ENCODE assay signal across 8 mouse cellular contexts in genomic region chr15:30646501-30647431, GRCm38 (mm10).
DNase-seq lines count a peak whose midpoint lies in the region; ATAC-seq and TF ChIP-seq lines count a peak whose summit lies in the region.

No protein-coding gene starts in this region.

- no peaks in the 10 kb centered on the region for H3K36me3 ChIP-seq in ES-E14 (ENCODE audit: control insufficient read depth, insufficient read depth, low read length, poor library complexity, severe bottlenecking)
- no peaks in the 10 kb centered on the region for H3K36me3 ChIP-seq in embryonic facial prominence, embryonic 10.5 days (replicated peaks)
- peaks cover 4% of the 10 kb centered on the region; the same call in 1 of the 2 replicates for H3K36me3 ChIP-seq in hindbrain, embryonic 13.5 days
- no peaks in the 10 kb centered on the region for H3K36me3 ChIP-seq in liver, embryonic 12.5 days
- no peaks in the 10 kb centered on the region for H3K36me3 ChIP-seq in myocyte (ENCODE audit: control insufficient read depth, insufficient read depth)

- no peaks in the 10 kb centered on the region for H3K9me3 ChIP-seq in ES-E14 (ENCODE audit: control insufficient read depth, insufficient read depth, low read depth, low read length)
- no peaks in the 10 kb centered on the region for H3K9me3 ChIP-seq in embryonic facial prominence, embryonic 10.5 days
- H3K9me3 ChIP-seq in hindbrain, embryonic 13.5 days, result no peaks in the 10 kb centered on the region; the same call in 1 of the 2 replicates
- no peaks in the 10 kb centered on the region for H3K9me3 ChIP-seq in liver, embryonic 12.5 days (replicated peaks)

- intact Hi-C loops in gastrocnemius, adult 2 months (cut with DNase I), result no loop called here

- no peak for TF ChIP-seq CTCF in gastrocnemius, adult 2 months (IDR thresholded peaks at IDR 0.05)

- peak; percentile 70 for ATAC-seq in hindbrain, embryonic 13.5 days (ENCODE audit: low FRiP score)
- ATAC-seq in liver, embryonic 12.5 days, result no peak

- peak overlapping the region; percentile 50 for H3K4me3 ChIP-seq in gastrocnemius, adult 2 months
- H3K4me3 ChIP-seq in ES-E14 (ENCODE audit: insufficient read depth in 1 of 2, low read depth in 1 of 2, low read length in 2 of 2, poor library complexity in 1 of 2, severe bottlenecking in 1 of 2) (peak overlapping the region; percentile 62 to 67), myocyte (no peak overlapping the region)
- peak overlapping the region; percentile 71 for H3K4me3 ChIP-seq in embryonic facial prominence, embryonic 10.5 days
- peak overlapping the region; percentile 56 for H3K4me3 ChIP-seq in hindbrain, embryonic 13.5 days
- peak overlapping the region; percentile 44 for H3K4me3 ChIP-seq in liver, embryonic 12.5 days

- DNase-seq in gastrocnemius, adult 2 months, result no peak
- DNase-seq in gastrocnemius, adult 8-10 months (ENCODE audit: low spot score in 2 of 2), result no peak
- DNase-seq in ES-E14 (ENCODE audit: low read depth, low spot score), result no peak
- DNase-seq in embryonic facial prominence, embryonic 10.5 days (ENCODE audit: low spot score), result peak; percentile 51
- DNase-seq in urinary bladder, postnatal 14 days (ENCODE audit: low spot score), result peak; percentile 33

- H3ac ChIP-seq in myocyte (ENCODE audit: control insufficient read depth, insufficient read length), result peak overlapping the region; percentile 2

- no peak for TF ChIP-seq POLR2A in myocyte (IDR thresholded peaks at IDR 0.05; ENCODE audit: insufficient read length, low read depth)

- peaks cover 50% of the 10 kb centered on the region for H3K27me3 ChIP-seq in embryonic facial prominence, embryonic 10.5 days (replicated peaks; ENCODE audit: low read depth, poor library complexity, severe bottlenecking)
- H3K27me3 ChIP-seq in hindbrain, embryonic 13.5 days, result peaks cover 25% of the 10 kb centered on the region
- H3K27me3 ChIP-seq in liver, embryonic 12.5 days (replicated peaks), result peaks cover 43% of the 10 kb centered on the region
- peaks cover 14% of the 10 kb centered on the region for H3K27me3 ChIP-seq in myocyte (ENCODE audit: control insufficient read depth, insufficient read depth, insufficient read length)

- H3K79me2 ChIP-seq in myocyte (ENCODE audit: control insufficient read depth, insufficient read depth), result no peaks in the 10 kb centered on the region

- H3K4me1 ChIP-seq in ES-E14 (ENCODE audit: control insufficient read depth in 2 of 2, insufficient read depth in 2 of 2, low read length in 2 of 2, poor library complexity in 1 of 2), result peaks cover 0 to 6% of the 10 kb centered on the region in 2 experiments; a peak in 1 of 4 replicates
- H3K4me1 ChIP-seq in embryonic facial prominence, embryonic 10.5 days, result peaks cover 11% of the 10 kb centered on the region
- H3K4me1 ChIP-seq in hindbrain, embryonic 13.5 days (replicated peaks), result peaks cover 13% of the 10 kb centered on the region
- H3K4me1 ChIP-seq in liver, embryonic 12.5 days, result no peaks in the 10 kb centered on the region

- H3K9ac ChIP-seq in ES-E14 (ENCODE audit: insufficient read depth, low read depth, low read length, poor library complexity, severe bottlenecking), result peak overlapping the region; percentile 58
- H3K9ac ChIP-seq in hindbrain, embryonic 13.5 days, result peak overlapping the region; percentile 79
- no peak overlapping the region for H3K9ac ChIP-seq in liver, embryonic 12.5 days

- in situ Hi-C loops in ES-E14 (cut with MboI; ENCODE audit: low sequenced_read_pairs in 2 of 2, unreplicated experiment in 2 of 2), result no loop called here

- H3K4me2 ChIP-seq in hindbrain, embryonic 13.5 days, result peak overlapping the region; percentile 95
- H3K4me2 ChIP-seq in liver, embryonic 12.5 days, result peak overlapping the region; percentile 70
- no peak overlapping the region for H3K4me2 ChIP-seq in myocyte (ENCODE audit: low read depth)

- H3K27ac ChIP-seq in gastrocnemius, adult 2 months, result no peak overlapping the region
- H3K27ac ChIP-seq in ES-E14 (ENCODE audit: insufficient read depth, low read depth, low read length, poor library complexity, severe bottlenecking), result no peak overlapping the region
- peak overlapping the region; percentile 78 for H3K27ac ChIP-seq in embryonic facial prominence, embryonic 10.5 days (replicated peaks)
- peak overlapping the region; percentile 48 for H3K27ac ChIP-seq in hindbrain, embryonic 13.5 days
- no peak overlapping the region for H3K27ac ChIP-seq in liver, embryonic 12.5 days

- WGBS in embryonic facial prominence, embryonic 10.5 days, result 1% methylated on average over 94 of the region's 94 CpGs
- WGBS in hindbrain, embryonic 13.5 days, result 2% methylated on average over 83 of the region's 94 CpGs
- 2% methylated on average over 84 of the region's 94 CpGs for WGBS in liver, embryonic 12.5 days (ENCODE audit: insufficient replicate concordance)

TF ChIP-seq in ES-E14, 5 proteins besides CTCF, POLR2A, EP300 and RAD21:
- TF ChIP-seq HCFC1 (IDR thresholded peaks at IDR 0.05; ENCODE audit: borderline replicate concordance, insufficient read depth, low read length) (no peak), ZC3H11A (IDR thresholded peaks at IDR 0.05; ENCODE audit: borderline replicate concordance, low read depth, low read length) (no peak), MAFK (IDR thresholded peaks at IDR 0.05; ENCODE audit: insufficient read depth, low read depth, low read length) (no peak), CHD2 (IDR thresholded peaks at IDR 0.05; ENCODE audit: low read depth, low read length) (no peak), ZNF384 (IDR thresholded peaks at IDR 0.05; ENCODE audit: low read depth, low read length) (no peak)
TF ChIP-seq in ES-E14: peak in this region for 0.

TF ChIP-seq in myocyte, 11 proteins besides CTCF, POLR2A, EP300 and RAD21:
- TF ChIP-seq TCF3 (IDR thresholded peaks at IDR 0.05; ENCODE audit: insufficient read length, low read depth) (no peak), MAX (IDR thresholded peaks at IDR 0.05; ENCODE audit: low read depth) (no peak), CEBPB (IDR thresholded peaks at IDR 0.05; ENCODE audit: insufficient read depth, poor library complexity, severe bottlenecking) (no peak), TCF12 (IDR thresholded peaks at IDR 0.05; ENCODE audit: insufficient read depth, poor library complexity, severe bottlenecking) (no peak), SRF (IDR thresholded peaks at IDR 0.05; ENCODE audit: control insufficient read depth, insufficient read length, low read depth) (no peak), MYOD1 (IDR thresholded peaks at IDR 0.05; ENCODE audit: control insufficient read depth in 1 of 3, insufficient read length in 2 of 3, low read depth in 2 of 3) (no peak), REST (IDR thresholded peaks at IDR 0.05; ENCODE audit: insufficient read depth, insufficient read length) (no peak), MYOG (IDR thresholded peaks at IDR 0.05; ENCODE audit: control insufficient read depth in 1 of 3, insufficient read depth in 1 of 3, insufficient read length in 2 of 3, low read depth in 2 of 3) (no peak), POLR2AphosphoS2 (IDR thresholded peaks at IDR 0.05; ENCODE audit: insufficient read length, low read depth) (no peak), USF1 (IDR thresholded peaks at IDR 0.05; ENCODE audit: low read depth) (no peak)
TF ChIP-seq in myocyte: peak in this region for 0.

Comparison
In these comparisons a context has a peak if more than half of its experiments do, and no peak if none do; other contexts are left out.
1. DNase-seq: peak in embryonic facial prominence, embryonic 10.5 days (single experiment) and urinary bladder, postnatal 14 days (single experiment); none in gastrocnemius, adult 2 months (single experiment), gastrocnemius, adult 8-10 months (0 of 2) and ES-E14 (single experiment).
2. H3K27ac ChIP-seq: peak in embryonic facial prominence, embryonic 10.5 days (single experiment) and hindbrain, embryonic 13.5 days (single experiment); none in gastrocnemius, adult 2 months (single experiment), ES-E14 (single experiment) and liver, embryonic 12.5 days (single experiment).